Mouse (Mus musculus): ENCODE measurements around the gene Trpv5. TPM values are rescaled to one million over a fixed set of nuclear protein-coding genes. Genes with fewer than 3 reads are reported as not detected.

The Trpv5 gene
- polyA plus RNA-seq, 1 experiment from 2014 or later = not detected

DNA sequence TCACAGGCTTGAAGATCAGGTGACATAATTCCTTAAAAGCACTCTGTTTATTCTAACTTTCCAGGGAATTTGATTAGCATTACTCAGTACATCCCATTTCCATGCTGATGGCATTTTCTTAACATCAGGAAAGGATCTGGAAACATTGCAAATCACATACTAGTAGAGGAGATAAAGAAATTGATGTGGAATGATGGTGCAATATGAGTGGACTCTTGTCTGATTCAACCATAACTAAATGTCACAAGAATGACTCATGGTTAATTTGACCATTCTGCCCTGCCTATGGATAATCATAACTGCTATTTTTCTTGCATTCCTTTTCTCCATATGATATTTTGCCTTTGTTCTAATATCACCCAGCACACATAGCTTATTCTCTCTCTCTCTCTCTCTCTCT lies 11.6 kb upstream of the Trpv5 start:
- no peak overlapping the region for H3K4me3 ChIP-seq (ENCODE audit: low read length)
- H3K4me1 ChIP-seq (ENCODE audit: control insufficient read depth, insufficient read depth, low read depth, low read length) = no peaks in the 10 kb centered on the region
- no peaks in the 10 kb centered on the region for H3K36me3 ChIP-seq (ENCODE audit: control insufficient read depth, insufficient read depth, low read length)
- H3K27me3 ChIP-seq (replicated peaks; ENCODE audit: control insufficient read depth, insufficient read depth, low read length) = no peaks in the 10 kb centered on the region
- no peak overlapping the region for H3K9ac ChIP-seq (ENCODE audit: low read depth, low read length)
- H3K4me2 ChIP-seq (ENCODE audit: low read length) = no peak overlapping the region
- no peaks in the 10 kb centered on the region for H3K9me3 ChIP-seq (ENCODE audit: control insufficient read depth, low read length)
- no peak for ATAC-seq
- H3K27ac ChIP-seq (ENCODE audit: low read depth, low read length) = no peak overlapping the region

GRCm38 (mm10) chr6:41685596-41685995 lies 5.0 kb upstream of the Trpv5 start:
- no peak overlapping the region for H3K9ac ChIP-seq (ENCODE audit: low read depth, low read length)
- no peaks in the 10 kb centered on the region for H3K4me1 ChIP-seq (ENCODE audit: control insufficient read depth, insufficient read depth, low read depth, low read length)
- no peaks in the 10 kb centered on the region for H3K36me3 ChIP-seq (ENCODE audit: control insufficient read depth, insufficient read depth, low read length)
- 81% methylated on average over 3 of the region's 3 CpGs for WGBS
- H3K4me3 ChIP-seq (ENCODE audit: low read length) = no peak overlapping the region
- no peaks in the 10 kb centered on the region for H3K9me3 ChIP-seq (ENCODE audit: control insufficient read depth, low read length)
- ATAC-seq = no peak
- no peak overlapping the region for H3K27ac ChIP-seq (ENCODE audit: low read depth, low read length)
- H3K4me2 ChIP-seq (ENCODE audit: low read length) = no peak overlapping the region
- H3K27me3 ChIP-seq (replicated peaks; ENCODE audit: control insufficient read depth, insufficient read depth, low read length) = no peaks in the 10 kb centered on the region

- H3K9ac ChIP-seq (ENCODE audit: low read depth, low read length) = no peak overlapping the region
- H3K27ac ChIP-seq (ENCODE audit: low read depth, low read length) = no peak overlapping the region
- H3K36me3 ChIP-seq (ENCODE audit: control insufficient read depth, insufficient read depth, low read length) = no peaks in the 10 kb centered on the region
- no peak overlapping the region for H3K4me3 ChIP-seq (ENCODE audit: low read length)
- no peak overlapping the region for H3K4me2 ChIP-seq (ENCODE audit: low read length)
- no peaks in the 10 kb centered on the region for H3K4me1 ChIP-seq (ENCODE audit: control insufficient read depth, insufficient read depth, low read depth, low read length)
- 89% methylated on average over 5 of the region's 5 CpGs for WGBS
- no peaks in the 10 kb centered on the region for H3K27me3 ChIP-seq (replicated peaks; ENCODE audit: control insufficient read depth, insufficient read depth, low read length)
- ATAC-seq = no peak
- H3K9me3 ChIP-seq (ENCODE audit: control insufficient read depth, low read length) = no peaks in the 10 kb centered on the region
These were observed 4.3 kb upstream of the Trpv5 start for GRCm38 (mm10) chr6:41684911-41685310.

DNA sequence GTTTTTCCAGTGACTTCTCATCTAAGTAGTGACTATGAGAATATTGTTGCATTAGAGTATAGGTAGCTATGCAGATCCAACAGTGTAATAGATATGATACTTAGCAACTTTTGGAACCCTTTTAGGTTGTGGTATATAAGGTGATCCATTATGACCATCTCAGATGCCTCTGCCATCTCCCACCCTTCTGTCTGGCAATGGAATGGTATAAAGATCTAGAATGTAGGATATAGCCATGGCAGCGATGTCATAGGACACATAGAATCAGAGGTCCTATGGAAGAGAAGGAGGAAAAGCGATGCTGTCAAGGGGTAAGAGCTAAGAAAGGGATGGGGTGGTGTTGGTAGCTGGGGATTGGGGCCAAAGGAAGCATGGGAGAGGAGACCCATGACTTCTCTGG lies 3.6 kb upstream of the Trpv5 start, which contains the start of gene Llcfc1:
Gene Llcfc1, plus strand, starts transcription at position 301 of the 400 bp plus-strand sequence.
- H3K9ac ChIP-seq (ENCODE audit: low read depth, low read length) = no peak within 1 kb of the TSS
- WGBS = 95% methylated on average over 2 of the region's 2 CpGs
- no peaks in the 10 kb centered on the region for H3K36me3 ChIP-seq (ENCODE audit: control insufficient read depth, insufficient read depth, low read length)
- no peaks in the 10 kb centered on the region for H3K4me1 ChIP-seq (ENCODE audit: control insufficient read depth, insufficient read depth, low read depth, low read length)
- no peak for ATAC-seq
- H3K27me3 ChIP-seq (replicated peaks; ENCODE audit: control insufficient read depth, insufficient read depth, low read length) = no peaks in the 10 kb centered on the region
- H3K27ac ChIP-seq (ENCODE audit: low read depth, low read length) = no peak within 1 kb of the TSS
- no peak within 1 kb of the TSS for H3K4me2 ChIP-seq (ENCODE audit: low read length)
- H3K4me3 ChIP-seq (ENCODE audit: low read length) = no peak within 1 kb of the TSS
- no peaks in the 10 kb centered on the region for H3K9me3 ChIP-seq (ENCODE audit: control insufficient read depth, low read length)

DNA sequence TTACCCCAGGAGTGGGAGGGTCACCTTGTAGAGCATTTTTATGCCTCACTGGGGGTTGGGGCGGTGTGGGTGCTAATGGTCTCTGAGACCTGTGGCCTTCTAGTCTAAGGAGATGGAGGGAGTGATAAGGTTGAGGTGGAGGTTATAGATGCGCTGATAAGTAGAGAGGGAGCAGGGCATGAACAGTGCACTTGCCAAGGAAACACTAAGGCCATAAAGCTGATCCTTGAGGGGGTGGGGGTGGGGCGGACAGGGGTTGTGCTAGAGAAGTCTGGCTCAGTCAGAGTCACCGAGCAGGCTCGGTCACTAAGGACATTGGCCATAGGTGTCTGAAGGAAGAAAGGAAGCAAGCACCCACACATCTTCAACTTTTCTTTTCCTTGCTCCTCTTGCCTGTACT lies 1.1 kb upstream of the Trpv5 start:
- no peak overlapping the region for H3K27ac ChIP-seq (ENCODE audit: low read depth, low read length)
- no peak overlapping the region for H3K9ac ChIP-seq (ENCODE audit: low read depth, low read length)
- no peaks in the 10 kb centered on the region for H3K36me3 ChIP-seq (ENCODE audit: control insufficient read depth, insufficient read depth, low read length)
- no peaks in the 10 kb centered on the region for H3K9me3 ChIP-seq (ENCODE audit: control insufficient read depth, low read length)
- ATAC-seq = no peak
- H3K4me1 ChIP-seq (ENCODE audit: control insufficient read depth, insufficient read depth, low read depth, low read length) = no peaks in the 10 kb centered on the region
- 86% methylated on average over 5 of the region's 5 CpGs for WGBS
- no peak overlapping the region for H3K4me2 ChIP-seq (ENCODE audit: low read length)
- no peak overlapping the region for H3K4me3 ChIP-seq (ENCODE audit: low read length)
- no peaks in the 10 kb centered on the region for H3K27me3 ChIP-seq (replicated peaks; ENCODE audit: control insufficient read depth, insufficient read depth, low read length)

- Histone ChIP-seq H3K27ac (ENCODE audit: low read depth, low read length) (no peak overlapping the region), H3K36me3 (ENCODE audit: control insufficient read depth, insufficient read depth, low read length) (no peaks in the 10 kb centered on the region), H3K4me2 (ENCODE audit: low read length) (no peak overlapping the region), H3K9me3 (ENCODE audit: control insufficient read depth, low read length) (no peaks in the 10 kb centered on the region), H3K9ac (ENCODE audit: low read depth, low read length) (no peak overlapping the region), H3K27me3 (replicated peaks; ENCODE audit: control insufficient read depth, insufficient read depth, low read length) (no peaks in the 10 kb centered on the region), H3K4me3 (ENCODE audit: low read length) (no peak overlapping the region), H3K4me1 (ENCODE audit: control insufficient read depth, insufficient read depth, low read depth, low read length) (no peaks in the 10 kb centered on the region)
- 98% methylated on average over 2 of the region's 2 CpGs for WGBS
- ATAC-seq = no peak
These were observed 4.0 kb downstream of the Trpv5 start for GRCm38 (mm10) chr6:41676530-41676929.

- no peak overlapping the region for H3K4me3 ChIP-seq (ENCODE audit: low read length)
- H3K36me3 ChIP-seq (ENCODE audit: control insufficient read depth, insufficient read depth, low read length) = no peaks in the 10 kb centered on the region
- H3K9ac ChIP-seq (ENCODE audit: low read depth, low read length) = no peak overlapping the region
- no peaks in the 10 kb centered on the region for H3K9me3 ChIP-seq (ENCODE audit: control insufficient read depth, low read length)
- H3K27me3 ChIP-seq (replicated peaks; ENCODE audit: control insufficient read depth, insufficient read depth, low read length) = no peaks in the 10 kb centered on the region
- ATAC-seq = no peak
- H3K4me2 ChIP-seq (ENCODE audit: low read length) = no peak overlapping the region
- H3K27ac ChIP-seq (ENCODE audit: low read depth, low read length) = no peak overlapping the region
- H3K4me1 ChIP-seq (ENCODE audit: control insufficient read depth, insufficient read depth, low read depth, low read length) = no peaks in the 10 kb centered on the region
- WGBS = 34% methylated on average over 2 of the region's 2 CpGs
These were observed 18.2 kb downstream of the Trpv5 start for GRCm38 (mm10) chr6:41662320-41662719.

- no peaks in the 10 kb centered on the region for H3K27me3 ChIP-seq (replicated peaks; ENCODE audit: control insufficient read depth, insufficient read depth, low read length)
- H3K4me3 ChIP-seq (ENCODE audit: low read length) = no peak overlapping the region
- no peaks in the 10 kb centered on the region for H3K4me1 ChIP-seq (ENCODE audit: control insufficient read depth, insufficient read depth, low read depth, low read length)
- no peak overlapping the region for H3K9ac ChIP-seq (ENCODE audit: low read depth, low read length)
- H3K4me2 ChIP-seq (ENCODE audit: low read length) = no peak overlapping the region
- H3K36me3 ChIP-seq (ENCODE audit: control insufficient read depth, insufficient read depth, low read length) = no peaks in the 10 kb centered on the region
- 80% methylated on average over 1 of the region's 1 CpGs for WGBS
- no peaks in the 10 kb centered on the region for H3K9me3 ChIP-seq (ENCODE audit: control insufficient read depth, low read length)
- H3K27ac ChIP-seq (ENCODE audit: low read depth, low read length) = no peak overlapping the region
- ATAC-seq = no peak
These were observed 22.1 kb downstream of the Trpv5 start for GRCm38 (mm10) chr6:41658487-41658886.

GRCm38 (mm10) chr6:41654648-41655047 lies 25.9 kb downstream of the Trpv5 start:
- H3K4me3 ChIP-seq (ENCODE audit: low read length) = no peak overlapping the region
- H3K27me3 ChIP-seq (replicated peaks; ENCODE audit: control insufficient read depth, insufficient read depth, low read length) = no peaks in the 10 kb centered on the region
- 89% methylated on average over 8 of the region's 8 CpGs for WGBS
- no peaks in the 10 kb centered on the region for H3K9me3 ChIP-seq (ENCODE audit: control insufficient read depth, low read length)
- ATAC-seq = no peak
- H3K4me1 ChIP-seq (ENCODE audit: control insufficient read depth, insufficient read depth, low read depth, low read length) = no peaks in the 10 kb centered on the region
- H3K36me3 ChIP-seq (ENCODE audit: control insufficient read depth, insufficient read depth, low read length) = no peaks in the 10 kb centered on the region
- no peak overlapping the region for H3K4me2 ChIP-seq (ENCODE audit: low read length)
- H3K9ac ChIP-seq (ENCODE audit: low read depth, low read length) = no peak overlapping the region
- no peak overlapping the region for H3K27ac ChIP-seq (ENCODE audit: low read depth, low read length)

DNA sequence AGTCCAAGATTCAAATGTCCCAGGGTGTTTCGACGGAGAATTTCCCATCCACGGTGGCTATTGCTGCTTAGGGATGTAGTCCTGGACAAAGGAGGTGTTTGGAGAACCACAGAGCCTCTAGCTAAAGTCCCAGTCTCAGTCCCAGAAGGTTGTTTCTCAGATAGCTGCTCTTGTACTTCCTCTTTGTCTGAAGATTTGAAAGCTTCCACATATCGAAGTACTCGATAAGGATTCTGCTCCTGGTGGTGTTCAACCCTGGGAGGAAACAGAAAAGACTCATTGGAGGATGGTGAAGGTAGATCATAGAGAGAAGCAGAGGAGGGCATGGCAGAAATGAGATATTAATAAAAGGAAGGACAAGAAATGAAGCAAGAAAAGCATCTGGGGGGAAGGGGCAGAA lies 27.4 kb downstream of the Trpv5 start:
- no peaks in the 10 kb centered on the region for H3K9me3 ChIP-seq (ENCODE audit: control insufficient read depth, low read length)
- WGBS = 99% methylated on average over 5 of the region's 5 CpGs

More for the DNA sequence above, 27.4 kb downstream of the Trpv5 start:
- no peak overlapping the region for H3K4me3 ChIP-seq (ENCODE audit: low read length)
- no peak overlapping the region for H3K4me2 ChIP-seq (ENCODE audit: low read length)
- H3K36me3 ChIP-seq (ENCODE audit: control insufficient read depth, insufficient read depth, low read length) = no peaks in the 10 kb centered on the region
- H3K27me3 ChIP-seq (replicated peaks; ENCODE audit: control insufficient read depth, insufficient read depth, low read length) = no peaks in the 10 kb centered on the region
- no peak overlapping the region for H3K9ac ChIP-seq (ENCODE audit: low read depth, low read length)
- ATAC-seq = no peak
- H3K4me1 ChIP-seq (ENCODE audit: control insufficient read depth, insufficient read depth, low read depth, low read length) = no peaks in the 10 kb centered on the region
- no peak overlapping the region for H3K27ac ChIP-seq (ENCODE audit: low read depth, low read length)

Measured in hindbrain, embryonic 16.5 days (tissue).